Mouse (Mus musculus): ENCODE results near the gene Trp53i11. TPM values are rescaled to one million over a fixed set of nuclear protein-coding genes. Genes with fewer than 3 reads are reported as not detected.

Gene Trp53i11
- total and polyA plus RNA-seq, 3 experiments: not detected

DNA sequence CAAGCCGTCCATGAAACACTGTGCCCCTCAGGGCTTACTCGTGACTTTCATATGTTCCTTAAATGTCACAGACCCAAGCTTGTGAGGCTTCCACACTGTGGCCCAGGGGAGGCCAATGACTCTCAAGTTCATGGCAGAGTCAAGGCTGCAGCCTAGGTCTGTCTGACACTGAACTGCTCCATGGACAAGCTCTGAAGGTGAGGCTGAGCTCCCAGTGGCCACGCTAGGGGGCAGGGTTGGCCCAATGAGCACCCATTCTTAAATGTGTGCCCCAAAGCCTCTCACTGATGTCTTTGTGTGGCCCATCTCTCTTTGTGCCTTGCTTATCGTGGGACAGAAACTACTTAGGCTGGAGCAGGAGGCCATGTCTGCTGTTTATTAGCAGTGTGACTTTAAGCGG, 33.1 kb downstream of the Trp53i11 start:
- no peak overlapping the region for H3K4me3 ChIP-seq (ENCODE audit: control insufficient read depth in 1 of 2, insufficient read depth in 1 of 2, low read depth in 2 of 2, low read length in 2 of 2)
- no peaks in the 10 kb centered on the region for H3K36me3 ChIP-seq (ENCODE audit: control insufficient read depth in 1 of 2, insufficient read depth in 2 of 2, low read length in 2 of 2)
- no peak for DNase-seq (ENCODE audit: low read depth, low spot score)
- no peak overlapping the region for H3K27ac ChIP-seq (ENCODE audit: control insufficient read depth, low read depth, low read length)
- no peaks in the 10 kb centered on the region for H3K9me3 ChIP-seq (replicated peaks; ENCODE audit: insufficient read depth, low read length)
- H3K79me2 ChIP-seq (ENCODE audit: control insufficient read depth, insufficient read depth, low read length, poor library complexity): no peaks in the 10 kb centered on the region
- H3K4me1 ChIP-seq (ENCODE audit: control insufficient read depth in 1 of 2, insufficient read depth in 2 of 2, low read length in 2 of 2): no peaks in the 10 kb centered on the region
- H3K27me3 ChIP-seq (ENCODE audit: control insufficient read depth in 1 of 2, insufficient read depth in 2 of 2, low read length in 2 of 2): peaks cover 0 to 2% of the 10 kb centered on the region in 2 experiments; a peak in 1 of 4 replicates
- H3K9ac ChIP-seq (ENCODE audit: control insufficient read depth, low read depth, low read length, poor library complexity, severe bottlenecking): no peak overlapping the region
- peak in 2 of 3 experiments; percentile 31 to 35; a peak in 4 of 6 replicates for TF ChIP-seq CTCF (IDR thresholded peaks at IDR 0.05 in 2 of 3, conservative IDR thresholded peaks at IDR 0.05 in 1 of 3; ENCODE audit: control insufficient read depth in 1 of 3, insufficient read depth in 1 of 3, low read depth in 2 of 3, low read length in 3 of 3, poor library complexity in 1 of 3, severe bottlenecking in 1 of 3)
- no peak for TF ChIP-seq MXI1 (IDR thresholded peaks at IDR 0.05; ENCODE audit: low read depth, low read length)
- no peak for TF ChIP-seq POLR2AphosphoS5 (IDR thresholded peaks at IDR 0.05; ENCODE audit: borderline replicate concordance, low read depth, low read length)
- TF ChIP-seq RAD21 (IDR thresholded peaks at IDR 0.05; ENCODE audit: low read depth, low read length): peak; percentile 14; the same call in 1 of the 2 replicates
- TF ChIP-seq ETS1 (IDR thresholded peaks at IDR 0.05; ENCODE audit: low read depth, low read length): no peak

DNA sequence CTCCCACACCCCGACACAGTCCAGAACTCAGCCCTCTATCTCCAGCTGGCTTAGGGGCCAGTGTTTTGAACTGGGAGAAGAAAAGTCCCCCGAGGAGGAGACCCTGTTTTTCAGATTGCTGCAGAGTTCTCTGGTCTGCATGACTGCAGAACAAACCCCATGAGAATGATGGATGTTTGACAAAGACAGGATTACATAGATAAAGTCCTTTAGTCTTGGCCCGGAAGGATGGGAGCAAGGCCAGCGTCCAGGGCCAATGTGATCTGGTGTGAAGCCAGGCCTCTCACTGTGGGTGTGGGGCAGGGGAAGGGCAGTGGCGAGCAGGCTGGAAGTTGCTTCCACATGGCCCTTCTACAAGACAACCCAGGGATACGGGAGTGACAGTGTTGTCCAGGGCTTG, 36.1 kb downstream of the Trp53i11 start:
- Histone ChIP-seq H3K36me3 (ENCODE audit: control insufficient read depth in 1 of 2, insufficient read depth in 2 of 2, low read length in 2 of 2) (no peaks in the 10 kb centered on the region), H3K4me3 (ENCODE audit: control insufficient read depth in 1 of 2, insufficient read depth in 1 of 2, low read depth in 2 of 2, low read length in 2 of 2) (no peak overlapping the region), H3K27ac (ENCODE audit: control insufficient read depth, low read depth, low read length) (no peak overlapping the region), H3K27me3 (ENCODE audit: control insufficient read depth in 1 of 2, insufficient read depth in 2 of 2, low read length in 2 of 2) (peaks cover 0 to 2% of the 10 kb centered on the region in 2 experiments; a peak in 1 of 4 replicates), H3K9ac (ENCODE audit: control insufficient read depth, low read depth, low read length, poor library complexity, severe bottlenecking) (no peak overlapping the region), H3K9me3 (replicated peaks; ENCODE audit: insufficient read depth, low read length) (no peaks in the 10 kb centered on the region), H3K79me2 (ENCODE audit: control insufficient read depth, insufficient read depth, low read length, poor library complexity) (no peaks in the 10 kb centered on the region), H3K4me1 (ENCODE audit: control insufficient read depth in 1 of 2, insufficient read depth in 2 of 2, low read length in 2 of 2) (no peaks in the 10 kb centered on the region)
- DNase-seq (ENCODE audit: low read depth, low spot score): no peak
- TF ChIP-seq UBTF (IDR thresholded peaks at IDR 0.05; ENCODE audit: borderline replicate concordance, insufficient read depth, low read depth, low read length) (no peak), CHD1 (IDR thresholded peaks at IDR 0.05; ENCODE audit: low read depth, low read length) (no peak), JUND (IDR thresholded peaks at IDR 0.05; ENCODE audit: low read depth, low read length) (no peak), POLR2A (IDR thresholded peaks at IDR 0.05; ENCODE audit: control insufficient read depth in 1 of 2, insufficient read depth in 1 of 2, low read depth in 1 of 2, low read length in 2 of 2, poor library complexity in 1 of 2) (no peak), POLR2AphosphoS5 (IDR thresholded peaks at IDR 0.05; ENCODE audit: borderline replicate concordance, low read depth, low read length) (no peak), E2F4 (IDR thresholded peaks at IDR 0.05; ENCODE audit: borderline replicate concordance, low read depth, low read length) (no peak), ZC3H11A (IDR thresholded peaks at IDR 0.05; ENCODE audit: low read depth, low read length) (no peak), SMC3 (IDR thresholded peaks at IDR 0.05; ENCODE audit: low read depth, low read length) (no peak)
